Mouse (Mus musculus) retina, adult 2 months (tissue): Measurements from ENCODE around the gene Rilp.

Source experiments
- DNase-seq: peaks from one replicate; pipeline ENCODE4 v3.0.0-alpha.2; 2012; ENCODE audit warnings: low read depth, low spot score

Rilp gene

GRCm38 (mm10) chr11:75509741-75510626 is at the start of gene Rilp:
Gene Rilp, plus strand, starts transcription at chr11:75510094.
- DNase-seq, result no peak

GRCm38 (mm10) chr11:75460103-75460843 is 49.6 kb upstream of the Rilp start:
- peak; percentile 46 for DNase-seq

DNA sequence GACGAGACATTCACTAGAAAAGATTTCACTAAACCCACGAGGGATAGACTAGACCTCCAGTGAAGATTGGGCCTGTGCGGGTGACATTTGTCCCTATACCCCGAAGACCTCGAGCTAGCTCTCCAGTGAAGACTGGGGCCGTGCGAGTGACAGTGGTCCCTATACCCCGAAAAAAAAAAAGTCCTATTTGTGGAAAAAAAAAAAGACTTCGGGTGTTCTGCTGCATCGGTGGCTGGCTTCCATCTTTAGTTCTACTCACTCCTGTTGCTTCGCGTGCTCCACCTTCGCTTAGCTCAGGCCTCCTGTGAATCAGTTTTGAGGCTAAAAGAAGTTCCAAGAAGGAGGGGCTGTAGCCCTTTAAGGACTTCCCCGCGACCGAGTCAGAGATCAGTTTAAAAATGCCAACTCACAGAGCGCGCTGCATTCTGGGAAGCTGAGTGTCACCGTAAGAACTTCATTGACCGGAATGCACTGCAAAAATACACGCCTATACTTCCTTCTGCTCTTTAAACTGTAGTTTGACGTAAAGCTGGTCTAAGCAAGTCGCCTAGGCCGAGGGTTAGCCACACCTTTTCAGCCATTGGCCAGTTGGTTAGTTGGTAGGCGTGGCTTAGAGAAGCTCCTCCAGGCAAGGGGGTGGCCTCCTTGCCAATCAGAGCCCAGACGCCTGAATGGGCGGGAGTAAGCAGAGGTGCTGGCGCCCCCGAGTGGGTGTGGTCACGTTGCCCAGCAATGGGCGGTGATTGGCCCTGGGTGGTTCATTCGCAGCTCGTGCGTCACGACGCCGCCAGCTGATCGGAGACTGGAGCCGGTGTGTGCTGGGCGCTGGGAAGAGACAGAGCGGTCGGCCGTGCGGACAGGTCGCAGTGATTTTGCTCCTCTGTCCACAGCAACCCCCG is 48.8 kb upstream of the Rilp start, which contains the start of gene Tlcd2:
Gene Tlcd2, plus strand, starts transcription at position 872 of the 899 bp plus-strand sequence.
- DNase-seq, result peak; percentile 98

DNA sequence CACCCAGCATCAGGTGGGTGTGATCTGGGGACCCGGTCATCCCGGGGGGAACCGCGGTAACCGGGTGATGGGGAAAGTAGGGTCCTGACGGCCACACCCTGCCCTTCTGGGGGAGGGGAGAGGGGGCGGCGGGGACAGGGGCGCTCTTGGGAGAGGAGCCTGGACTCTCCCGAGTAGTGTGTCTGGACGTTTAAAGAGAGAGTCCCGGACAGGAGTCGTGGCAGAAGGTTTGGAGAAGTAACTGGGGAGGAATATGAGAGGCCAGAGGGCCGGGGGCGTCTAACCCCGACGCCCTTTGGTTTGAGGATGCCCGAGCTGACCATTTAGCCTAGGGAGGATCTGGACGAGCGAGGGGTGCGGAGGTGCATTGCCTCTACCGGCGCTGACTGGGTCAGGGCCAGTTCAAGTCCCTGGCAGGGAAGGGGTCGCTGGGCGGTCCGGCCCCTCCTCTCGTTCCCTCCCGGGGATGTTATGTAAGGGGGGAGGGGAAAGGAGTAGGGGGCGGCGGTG is 48.1 kb upstream of the Rilp start:
- no peak for DNase-seq

GRCm38 (mm10) chr11:75462253-75462783 is 47.6 kb upstream of the Rilp start:
- no peak for DNase-seq

DNA sequence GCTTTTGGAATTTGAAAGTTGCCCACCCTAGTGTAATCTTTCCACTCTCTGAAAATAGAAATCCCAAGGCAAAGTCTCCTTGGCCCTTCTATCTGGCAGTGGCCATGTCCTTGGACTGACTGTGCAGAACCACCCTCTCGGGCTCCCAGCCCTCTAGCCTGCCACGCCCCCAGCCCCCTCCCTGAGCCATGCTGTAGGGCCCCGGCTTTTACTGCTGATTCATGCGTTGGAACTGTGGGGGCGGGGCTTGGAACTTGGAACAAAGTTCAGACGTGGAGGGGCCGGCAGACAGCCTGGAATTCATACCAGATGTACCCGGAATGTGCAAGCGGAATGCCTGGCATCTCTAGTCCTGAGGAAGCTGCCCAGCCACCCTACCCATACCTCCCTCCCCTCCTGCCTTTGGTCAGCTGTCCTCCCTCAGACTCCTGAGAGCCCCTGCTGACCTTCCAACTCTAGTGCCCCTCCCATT is 47.0 kb upstream of the Rilp start:
- no peak for DNase-seq

DNA sequence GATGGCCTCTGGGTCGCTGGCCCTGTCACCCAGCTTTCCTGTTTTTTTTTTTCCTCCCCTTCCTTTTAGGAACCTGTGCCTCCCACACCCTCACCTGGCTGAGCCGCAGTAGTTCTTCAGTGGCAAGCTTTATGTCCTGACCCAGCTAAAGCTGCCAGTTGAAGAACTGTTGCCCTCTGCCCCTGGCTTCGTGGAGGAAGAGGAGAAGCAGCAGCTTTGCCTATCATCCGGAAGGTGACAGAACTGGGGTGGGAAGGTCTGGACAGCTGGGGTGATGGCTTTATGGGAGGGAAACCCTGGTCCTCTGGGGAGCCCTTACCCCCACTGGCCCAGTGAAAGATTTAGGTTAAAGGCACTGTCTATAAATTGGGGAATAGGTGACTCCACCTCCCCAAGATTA is 46.3 kb upstream of the Rilp start:
- no peak for DNase-seq

DNA sequence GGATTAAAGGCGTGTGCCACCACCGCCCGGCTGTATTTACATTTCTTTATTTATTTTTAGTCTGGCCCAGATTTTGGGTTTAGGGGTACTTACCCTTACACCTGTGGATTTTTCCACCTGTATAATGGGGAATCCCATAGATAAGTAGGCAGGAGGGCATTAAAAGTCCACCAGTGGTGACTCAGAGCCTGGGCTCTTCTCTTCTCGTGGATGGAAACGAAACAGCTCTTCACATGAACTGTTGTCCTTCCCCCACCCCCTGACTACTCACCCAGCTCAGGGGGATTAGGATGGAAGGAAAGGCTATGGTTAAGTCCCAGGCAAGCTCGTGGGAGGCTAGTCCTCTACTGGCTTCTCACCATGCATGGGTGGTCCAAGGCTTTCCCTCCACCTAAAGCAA is 45.5 kb upstream of the Rilp start:
- no peak for DNase-seq

- no peak for DNase-seq
Observed at GRCm38 (mm10) chr11:75465051-75465450, 44.8 kb upstream of the Rilp start.

GRCm38 (mm10) chr11:75466731-75467505 is 43.0 kb upstream of the Rilp start:
- DNase-seq, result no peak

DNA sequence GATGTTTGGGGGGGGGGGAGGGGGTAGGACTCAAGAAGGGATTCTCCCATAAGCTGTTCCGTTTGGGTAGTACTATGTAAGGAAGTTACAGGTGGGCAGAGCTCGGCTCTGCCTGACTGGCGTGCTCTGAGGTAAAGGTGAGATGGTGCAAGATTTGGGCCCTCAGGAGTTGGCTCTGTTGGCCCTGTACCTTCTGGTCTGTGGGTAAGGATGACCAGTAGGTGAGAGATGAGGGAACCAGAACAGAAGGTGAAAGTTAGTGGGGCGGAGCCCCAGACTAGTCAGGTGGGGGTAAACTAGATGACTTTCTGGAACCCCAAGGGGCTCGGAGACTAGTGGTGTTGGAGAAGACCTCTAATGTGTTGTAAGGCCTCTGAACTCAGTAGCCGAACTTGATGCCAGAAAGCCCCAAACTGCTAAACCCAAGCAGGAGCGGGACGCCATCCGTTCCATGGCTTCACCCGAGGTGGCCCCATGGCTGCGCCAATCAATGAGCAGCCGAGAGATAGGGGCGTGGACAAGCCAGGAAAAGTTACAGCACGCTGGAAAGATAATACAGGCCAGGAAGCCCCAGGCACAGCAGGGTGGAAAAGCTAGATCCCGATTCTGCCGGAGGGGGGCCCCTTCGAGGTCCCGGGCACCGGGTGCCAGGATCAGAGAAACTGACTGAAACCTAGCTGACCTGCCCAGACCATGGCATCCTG is 42.2 kb upstream of the Rilp start:
- DNase-seq, result no peak

GRCm38 (mm10) chr11:75468410-75468809 is 41.5 kb upstream of the Rilp start:
- no peak for DNase-seq

DNA sequence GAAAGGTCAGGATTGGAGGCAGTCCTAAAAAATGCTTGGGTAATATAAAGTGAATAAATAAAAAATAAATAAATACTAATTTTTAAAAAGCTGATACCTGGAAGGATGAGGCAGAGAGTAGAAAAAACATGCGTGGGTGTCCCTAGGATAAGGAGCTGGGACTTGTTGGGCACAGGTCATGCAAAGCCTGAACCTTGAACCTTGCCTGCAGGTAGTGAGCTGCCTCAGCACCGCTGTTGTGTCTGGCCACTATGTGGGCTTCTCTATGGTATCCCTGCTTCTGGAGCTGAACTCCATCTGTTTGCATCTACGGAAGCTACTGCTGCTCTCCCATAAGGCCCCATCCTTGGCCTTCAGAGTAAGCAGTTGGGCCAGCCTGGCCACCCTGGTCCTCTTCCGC is 40.6 kb upstream of the Rilp start:
- no peak for DNase-seq

GRCm38 (mm10) chr11:75470675-75471074 is 39.2 kb upstream of the Rilp start:
- no peak for DNase-seq

- no peak for DNase-seq
Observed at GRCm38 (mm10) chr11:75472469-75473081, 37.3 kb upstream of the Rilp start.

- no peak for DNase-seq
Observed at GRCm38 (mm10) chr11:75473376-75473775, 36.5 kb upstream of the Rilp start.

GRCm38 (mm10) chr11:75486192-75486591 is 23.7 kb upstream of the Rilp start:
- DNase-seq, result no peak

GRCm38 (mm10) chr11:75486601-75487285 is 23.2 kb upstream of the Rilp start, which contains the start of gene Prpf8:
Gene Prpf8, plus strand, starts transcription at chr11:75486816.
- peak; percentile 95 for DNase-seq

DNA sequence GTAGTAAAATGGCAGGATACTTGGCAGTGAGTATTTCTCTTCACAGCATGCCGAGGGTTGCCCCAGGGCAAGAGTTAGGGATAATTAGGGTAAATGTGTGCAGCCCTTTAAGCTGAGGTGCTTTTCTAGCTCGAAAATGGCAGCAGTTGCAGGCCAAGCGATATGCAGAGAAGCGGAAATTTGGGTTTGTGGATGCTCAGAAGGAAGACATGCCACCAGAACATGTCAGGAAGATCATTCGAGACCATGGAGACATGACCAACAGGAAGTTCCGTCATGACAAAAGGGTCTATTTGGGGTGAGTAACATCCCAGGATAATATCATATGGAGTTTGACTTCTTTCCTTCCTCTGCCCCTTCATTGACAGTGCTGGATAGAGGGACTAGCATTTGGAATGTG is 22.4 kb upstream of the Rilp start:
- no peak for DNase-seq
